Mouse (Mus musculus) erythroblast, embryonic 14.5 days (primary cell): Measurements from ENCODE around the gene Kmt2e.

Experiments used
- GATA1 ChIP-seq: IDR thresholded peaks from 2 replicates; pipeline ENCODE4 v1.6.1; 2012; ENCODE audit warnings: low read length, inconsistent platforms, mixed read lengths
- TAL1 ChIP-seq: IDR thresholded peaks from 3 replicates; pipeline ENCODE4 v1.6.1; 2012; ENCODE audit warnings: low read length, inconsistent platforms, mixed read lengths

DNA sequence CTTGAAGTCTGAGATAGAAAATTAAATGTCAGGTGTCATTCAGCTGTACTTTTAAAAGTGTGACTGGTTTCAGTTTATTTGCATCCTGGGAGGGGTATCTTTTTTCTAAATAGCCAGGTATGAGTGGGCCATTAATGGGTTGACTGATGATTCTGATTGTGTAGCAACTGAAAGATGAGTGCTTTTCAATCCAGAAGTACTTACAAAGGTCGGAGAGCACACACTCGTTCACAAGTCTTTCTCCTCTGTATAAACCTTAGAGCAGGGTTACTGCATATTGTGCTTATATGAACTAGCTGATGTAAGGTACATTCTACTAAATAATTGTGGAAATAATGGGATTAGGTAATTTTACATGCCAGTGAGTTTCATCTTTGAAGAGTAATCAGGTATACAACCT is 2.5 kb downstream of the Kmt2e start:
- TF ChIP-seq TAL1 (no peak), GATA1 (no peak)
